Mouse (Mus musculus) adrenal gland, adult 8-10 months (tissue): ENCODE results near the gene Fgfr2. TPM values are rescaled to one million over a fixed set of nuclear protein-coding genes. Genes with fewer than 3 reads are reported as not detected.
"Not testable (repeated sequence)": the region's sequence is repeated elsewhere in the genome, so short reads cannot be mapped to it uniquely, and the experiment has no call there.

ENCODE experiments used
- DNase-seq: peaks from one replicate; pipeline ENCODE4 v3.0.0; 2022
- total RNA-seq, 4 experiments: library from RNA; stranded (reverse); gene quantifications; 2 replicates each; pipeline ENCODE4 v1.2.4; 2022

Fgfr2 gene
- total RNA-seq, 4 experiments from 2014 or later, result 193 to 471 (median 262) TPM

- DNase-seq, result no peak
These were observed 1713.7 kb downstream of the Fgfr2 start for GRCm38 (mm10) chr7:131409321-131409987.

GRCm38 (mm10) chr7:131391761-131392160, 1731.4 kb downstream of the Fgfr2 start:
- DNase-seq, result not testable (repeated sequence)

GRCm38 (mm10) chr7:131371880-131372651, 1751.1 kb downstream of the Fgfr2 start:
- DNase-seq, result no peak

DNA sequence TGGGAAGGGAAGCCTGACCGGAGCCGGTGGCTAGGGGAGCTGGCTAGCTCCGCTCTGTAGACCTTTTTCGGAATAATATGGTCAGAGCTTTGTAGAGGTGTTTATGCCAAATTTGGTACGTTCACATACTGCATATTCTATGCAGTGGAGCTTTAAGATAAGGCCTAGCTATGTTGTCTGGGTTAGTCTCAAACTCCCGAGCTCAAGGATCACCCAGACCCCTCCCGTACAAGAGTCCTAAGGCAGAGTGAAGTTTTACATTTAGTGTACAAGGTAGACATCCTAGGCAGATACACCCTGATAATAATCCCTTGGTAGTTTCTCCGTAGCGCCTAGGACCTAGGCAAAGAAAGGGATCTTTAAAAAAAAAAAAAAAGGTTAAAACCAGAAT, 1751.7 kb downstream of the Fgfr2 start:
- no peak for DNase-seq

GRCm38 (mm10) chr7:131370648-131371469, 1752.3 kb downstream of the Fgfr2 start, which contains the start of gene Pstk:
Gene Pstk, plus strand, starts transcription at chr7:131371141.
- DNase-seq, result peak; percentile 85

DNA sequence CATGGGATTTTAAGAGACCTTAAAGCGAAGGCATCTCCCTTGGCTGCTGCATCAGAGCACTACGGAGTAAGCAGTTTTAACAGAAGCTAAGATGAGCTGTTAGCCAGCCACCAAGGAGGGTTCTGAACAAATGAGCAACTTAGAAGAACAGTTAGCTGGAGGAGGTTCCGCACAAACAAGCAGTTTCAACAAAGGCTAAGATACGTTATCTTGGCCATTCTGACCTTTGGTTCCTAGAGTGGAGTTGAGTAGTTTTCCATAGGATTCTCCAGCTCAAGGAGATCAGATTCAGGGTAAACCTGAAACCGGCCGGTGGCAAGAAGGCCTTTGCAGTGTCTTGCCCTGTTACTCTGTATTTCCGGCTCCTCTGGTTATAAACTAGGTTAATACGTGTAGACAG, 1759.0 kb downstream of the Fgfr2 start:
- no peak for DNase-seq

DNA sequence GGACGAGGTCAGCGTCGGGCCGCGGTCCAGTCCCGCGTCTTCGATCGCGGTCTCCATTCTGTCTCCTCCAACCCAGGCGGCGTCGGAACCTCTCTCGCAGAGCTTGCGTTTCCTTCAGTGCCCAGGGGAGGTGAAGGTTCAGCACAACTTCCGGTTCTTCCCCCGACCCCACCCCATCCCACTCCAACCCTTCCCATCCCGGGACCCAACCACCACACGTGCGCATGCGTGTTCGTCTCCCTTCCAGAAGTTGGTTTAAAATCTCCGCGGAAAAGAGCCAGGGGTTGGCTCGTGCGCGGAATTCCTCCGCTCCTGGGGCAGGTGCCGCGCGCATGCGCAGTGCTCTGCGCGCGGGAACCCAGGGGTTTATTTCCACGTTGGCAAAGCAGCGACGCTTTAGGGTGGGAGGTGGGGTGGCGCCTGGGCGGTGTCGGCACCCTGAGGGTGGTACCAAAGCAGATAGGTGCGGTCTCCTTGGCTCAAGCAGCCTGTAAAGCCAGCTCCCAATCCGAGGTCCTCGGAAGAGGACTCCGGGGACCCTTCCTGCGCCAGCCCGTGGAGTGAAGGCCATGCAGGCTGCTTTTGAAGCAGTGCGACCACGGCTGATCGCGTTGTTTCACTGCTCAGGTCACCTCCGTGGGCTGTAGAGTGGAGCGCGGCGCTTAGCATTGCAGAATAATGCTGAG, 1760.4 kb downstream of the Fgfr2 start, which contains the start of gene 2310057M21Rik:
Gene 2310057M21Rik, minus strand, starts transcription at position 145 of the 686 bp plus-strand sequence.
- DNase-seq, result peak; percentile 96

DNA sequence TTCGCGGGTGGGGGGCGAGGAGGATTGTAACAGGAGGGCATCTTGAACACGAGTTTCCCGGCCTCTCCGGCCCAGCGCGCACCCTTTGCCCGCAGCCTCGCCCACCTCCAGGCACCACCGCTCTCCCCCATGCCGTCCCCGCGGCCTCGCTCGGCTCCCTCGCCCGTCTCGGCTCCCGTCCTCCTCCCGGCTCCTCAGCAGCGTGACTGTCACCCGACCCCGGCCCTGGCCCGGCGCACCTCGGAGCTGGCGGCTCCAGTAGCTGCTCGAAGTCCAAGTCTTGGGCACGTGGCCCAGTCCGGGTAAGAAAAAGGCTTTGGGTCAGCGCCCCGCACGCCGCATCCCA, 1760.9 kb downstream of the Fgfr2 start:
- no peak for DNase-seq

DNA sequence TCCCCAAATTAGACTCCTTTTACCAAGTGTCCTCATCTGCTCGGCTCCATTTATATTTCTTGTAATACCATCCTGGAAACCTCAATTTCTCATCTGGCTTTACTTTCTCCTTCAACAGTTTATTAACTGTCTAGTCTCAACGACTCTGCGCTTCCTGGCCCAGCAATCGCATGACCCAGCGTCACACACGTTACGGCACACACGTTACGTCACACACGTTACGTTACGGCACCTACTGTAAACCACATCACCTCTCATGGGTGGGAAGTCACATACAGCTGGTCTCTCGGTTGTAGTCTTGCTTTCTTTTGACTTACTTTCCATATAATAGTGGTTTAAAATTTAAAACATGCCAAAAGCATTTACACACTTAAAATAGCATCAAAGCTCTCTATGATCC, 1767.0 kb downstream of the Fgfr2 start:
- DNase-seq, result no peak

DNA sequence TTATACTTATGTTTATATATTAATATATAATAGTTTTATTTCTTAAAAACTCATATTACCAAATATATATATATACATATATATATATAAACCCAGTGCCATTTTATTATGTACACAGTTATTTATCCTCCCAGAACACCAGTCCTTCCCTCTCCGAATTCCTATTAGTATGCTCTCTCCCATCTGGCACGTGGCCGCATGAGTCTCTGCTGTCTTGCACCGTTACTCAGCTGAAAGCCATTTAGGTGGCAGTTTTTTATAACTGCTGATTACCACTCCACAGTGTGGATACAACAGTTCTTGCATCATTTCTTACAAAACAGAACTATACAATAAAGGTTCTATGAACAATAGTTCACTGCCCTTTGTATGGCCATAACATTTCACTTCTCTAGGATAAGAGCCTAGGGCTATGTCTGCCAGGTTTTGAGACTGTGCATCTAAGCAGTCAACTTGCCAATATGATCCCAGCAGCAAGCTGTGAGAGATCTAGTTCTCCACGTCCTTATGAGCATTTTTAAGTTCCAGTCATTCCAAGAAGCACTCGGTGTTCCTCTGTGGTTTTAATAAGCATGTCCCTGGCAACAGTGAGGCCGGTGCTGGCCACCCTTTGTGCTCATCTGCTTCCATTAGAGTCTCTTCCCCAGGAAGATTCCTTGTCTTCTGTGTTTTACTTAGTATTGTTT, 1777.2 kb downstream of the Fgfr2 start:
- DNase-seq, result no peak

DNA sequence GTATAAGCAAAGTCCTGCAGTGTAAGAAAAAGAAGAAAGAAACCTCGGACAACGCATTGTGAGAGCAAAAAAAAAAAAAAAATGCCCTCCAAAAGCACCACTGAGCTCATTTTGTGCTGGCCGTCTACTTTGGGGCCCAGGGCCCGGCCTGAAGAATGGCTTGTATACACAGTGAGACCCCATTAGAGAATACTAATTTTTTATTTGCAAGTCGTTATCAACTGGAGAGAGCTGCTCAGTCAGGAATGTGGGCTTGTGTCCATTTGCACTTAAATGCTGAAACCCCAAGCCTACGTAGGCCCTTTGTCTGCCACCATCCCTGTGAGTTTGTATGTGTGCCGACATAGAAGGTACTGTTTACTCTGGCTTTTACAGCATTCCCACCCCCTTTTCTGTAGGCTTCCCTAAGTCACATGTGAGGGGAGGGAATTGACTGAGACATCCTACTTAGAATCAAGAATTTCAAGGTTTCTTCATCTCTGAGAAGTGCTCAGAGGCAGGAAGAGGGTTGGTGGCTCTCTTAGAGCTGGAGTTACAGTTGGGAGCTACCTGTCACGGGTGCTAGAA, 1785.6 kb downstream of the Fgfr2 start:
- DNase-seq, result no peak

DNA sequence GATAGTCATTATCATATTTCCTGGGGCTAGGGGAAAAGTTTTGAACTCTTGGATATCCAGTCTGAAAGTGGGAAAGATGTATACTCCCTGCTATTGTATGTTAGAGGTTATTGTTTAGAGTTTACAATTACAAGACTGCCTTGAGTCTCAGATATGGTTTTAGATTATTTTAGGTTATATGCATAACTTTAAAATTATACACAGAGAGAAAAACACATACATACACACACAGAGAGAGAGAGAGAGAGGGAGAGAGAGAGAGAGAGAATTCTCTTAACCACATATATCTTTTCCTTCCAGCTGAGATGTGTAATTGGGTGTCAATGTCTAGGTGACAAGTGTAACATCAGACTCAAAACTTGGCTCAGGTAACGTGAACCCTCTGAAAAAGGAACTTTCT, 1789.6 kb downstream of the Fgfr2 start, which contains the start of gene Fam24a:
Gene Fam24a, plus strand, starts transcription at position 301 of the 400 bp plus-strand sequence.
- no peak for DNase-seq

GRCm38 (mm10) chr7:131331688-131332087, 1791.5 kb downstream of the Fgfr2 start:
- DNase-seq, result no peak

DNA sequence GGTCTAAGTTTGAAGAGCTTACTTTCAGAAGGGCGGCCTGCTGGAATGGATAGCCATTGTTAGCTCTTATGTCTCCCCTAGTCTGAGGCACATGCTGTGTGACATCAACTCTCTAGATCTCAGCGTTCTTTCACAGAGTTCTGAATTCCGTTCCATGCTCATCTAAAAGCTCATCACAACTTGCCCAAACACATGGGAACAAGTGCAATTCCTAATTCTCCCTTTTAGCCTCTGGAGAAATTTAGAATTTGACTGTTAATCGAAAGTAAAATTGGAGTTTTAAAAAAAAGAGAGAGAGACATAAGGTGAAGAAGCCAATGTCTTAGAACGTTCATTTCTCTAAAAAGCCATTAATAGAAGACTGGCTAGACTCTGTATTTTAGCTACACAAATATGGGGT, 1793.7 kb downstream of the Fgfr2 start, which contains the start of gene Fam24b:
Gene Fam24b, minus strand, starts transcription at position 101 of the 400 bp plus-strand sequence.
- DNase-seq, result no peak

DNA sequence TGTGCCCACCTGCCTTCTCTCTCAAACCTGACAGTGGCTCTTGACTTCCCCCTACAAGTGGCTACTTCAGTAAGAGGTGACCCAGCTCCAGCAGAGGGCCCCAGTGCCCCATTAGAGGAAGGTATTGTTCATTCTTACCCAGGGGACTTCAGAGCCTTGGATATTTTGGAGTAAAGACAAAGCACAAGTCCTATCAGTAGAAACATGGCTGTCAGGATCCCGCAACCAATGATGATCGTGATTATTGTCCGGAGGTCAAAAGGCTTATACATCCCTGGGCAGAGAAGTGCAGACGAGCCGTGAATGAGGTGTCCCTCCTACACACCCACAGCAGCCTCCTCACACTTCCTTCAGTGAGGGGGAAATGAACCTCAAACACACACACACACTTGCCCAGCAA, 1796.1 kb downstream of the Fgfr2 start:
- DNase-seq, result no peak

- DNase-seq, result no peak
These were observed 1801.0 kb downstream of the Fgfr2 start, which contains the start of gene Cuzd1 for GRCm38 (mm10) chr7:131322192-131322591. Gene Cuzd1, minus strand, starts transcription at chr7:131322292.

DNA sequence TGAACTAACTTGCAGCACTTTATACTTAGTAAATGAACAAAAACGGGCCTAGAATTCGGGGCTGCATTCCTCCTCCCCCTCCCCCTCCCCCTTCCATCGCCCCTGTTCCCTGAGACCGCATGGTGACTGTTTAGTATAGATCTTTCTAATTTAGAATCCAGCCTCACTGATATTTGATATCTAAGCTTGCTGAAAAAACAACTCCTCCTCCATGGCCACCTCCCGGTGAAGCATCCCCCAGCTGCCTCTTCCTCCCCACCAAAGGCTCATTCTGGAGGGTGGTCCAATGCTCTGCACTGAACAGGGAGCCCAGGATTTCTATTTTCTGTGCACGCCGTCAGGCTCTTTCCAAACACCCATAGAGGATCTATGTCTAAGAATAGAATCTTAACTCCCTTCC, 1804.8 kb downstream of the Fgfr2 start:
- DNase-seq, result no peak

- no peak for DNase-seq
These were observed 1805.6 kb downstream of the Fgfr2 start for GRCm38 (mm10) chr7:131317587-131317986.

GRCm38 (mm10) chr7:131314493-131314892, 1808.7 kb downstream of the Fgfr2 start:
- no peak for DNase-seq

DNA sequence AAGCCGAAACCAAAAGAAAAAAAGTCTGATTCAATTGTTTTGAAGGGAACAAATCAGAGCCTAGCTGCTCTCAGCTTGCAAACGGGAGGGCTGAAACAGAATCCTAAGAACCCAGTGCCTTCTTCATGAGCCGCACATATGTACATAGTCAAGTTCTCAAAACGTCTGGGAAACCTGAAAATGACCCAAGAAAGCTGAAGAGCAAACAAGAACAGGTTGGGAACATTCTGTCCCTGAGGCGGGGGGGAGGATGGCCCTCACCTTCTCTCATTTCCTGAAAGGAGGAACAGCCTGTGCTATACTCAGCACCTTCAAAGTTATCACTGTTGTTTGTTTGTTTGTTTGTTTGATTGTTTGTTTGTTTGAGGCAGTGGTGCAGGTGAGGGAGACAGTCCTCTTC, 1816.4 kb downstream of the Fgfr2 start:
- no peak for DNase-seq

DNA sequence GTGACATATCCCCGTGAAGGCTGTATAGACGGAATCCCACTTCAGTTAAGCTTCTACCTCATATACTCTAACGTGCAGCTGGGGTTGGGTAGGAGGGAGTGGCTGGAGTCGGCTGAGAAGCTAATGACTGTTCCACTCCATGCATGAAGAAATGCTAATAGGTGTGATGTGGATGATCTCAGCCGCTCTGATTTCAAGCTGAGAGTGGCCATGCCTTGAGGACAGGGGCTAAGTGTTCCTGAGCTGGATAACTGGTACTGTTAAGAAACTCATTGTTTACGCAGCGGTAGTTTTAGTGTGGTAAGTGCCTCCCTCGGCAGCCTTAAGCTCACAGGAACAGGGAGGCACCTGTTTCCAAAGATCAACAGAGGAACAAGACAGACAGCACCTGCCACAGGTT, 1819.8 kb downstream of the Fgfr2 start:
- DNase-seq, result no peak
